Mouse (Mus musculus) midbrain, postnatal 0 days (tissue): ENCODE measurements around the gene Timm22. TPM values are rescaled to one million over a fixed set of nuclear protein-coding genes. Genes with fewer than 3 reads are reported as not detected.

Source experiments
- ATAC-seq: fragments of 200-750 bp; cut with Nextera tagmentation; 2 replicates; pipeline ENCODE4 v1.8.0; 2017; ENCODE audit warnings: moderate number of reproducible peaks, mild to moderate bottlenecking, moderate TSS enrichment, moderate library complexity; ENCODE audit not compliant: low FRiP score
- DNase-seq: peaks from one replicate; pipeline ENCODE4 v3.0.0-alpha.2; 2015; ENCODE audit warnings: low spot score
- H3K27ac ChIP-seq: fragments of 300-500 bp; sonication (generic); 2 replicates; pipeline ENCODE4 v1.5.1; 2014; ENCODE audit warnings: low read depth, mild to moderate bottlenecking, low read length, mixed read lengths
- H3K27me3 ChIP-seq: fragments of 300-500 bp; sonication (generic); 2 replicates; pipeline ENCODE4 v1.6.1; 2014; ENCODE audit warnings: low read length, control low read depth, mixed read lengths; ENCODE audit not compliant: insufficient read depth
- H3K36me3 ChIP-seq: fragments of 300-500 bp; sonication (generic); 2 replicates; pipeline ENCODE4 v1.6.1; 2014; ENCODE audit warnings: low read length, control low read depth, mixed read lengths; ENCODE audit not compliant: insufficient read depth
- H3K4me1 ChIP-seq: fragments of 300-500 bp; sonication (generic); 2 replicates; pipeline ENCODE4 v1.6.1; 2014; ENCODE audit warnings: mild to moderate bottlenecking, control low read depth, antibody characterized with exemption, low read length, mixed read lengths; ENCODE audit not compliant: insufficient read depth
- H3K4me2 ChIP-seq: fragments of 300-500 bp; sonication (generic); 2 replicates; pipeline ENCODE4 v1.6.1; 2014; ENCODE audit warnings: low read depth, mild to moderate bottlenecking, low read length, mixed read lengths; ENCODE audit not compliant: poor library complexity, severe bottlenecking
- H3K4me3 ChIP-seq: fragments of 300-500 bp; sonication (generic); 2 replicates; pipeline ENCODE4 v1.5.1; 2014; ENCODE audit warnings: low read depth, mild to moderate bottlenecking, low read length, moderate library complexity
- H3K9ac ChIP-seq: fragments of 300-500 bp; sonication (generic); replicated peaks from 2 replicates; pipeline ENCODE4 v1.6.1; 2014; ENCODE audit warnings: mild to moderate bottlenecking, low read length, moderate library complexity, mixed read lengths; ENCODE audit not compliant: poor library complexity, severe bottlenecking
- H3K9me3 ChIP-seq: fragments of 300-500 bp; sonication (generic); 2 replicates; pipeline ENCODE4 v1.6.1; 2016; ENCODE audit warnings: low read length, control low read depth
- CTCF ChIP-seq: IDR thresholded peaks from 2 replicates; pipeline ENCODE4 v1.5.1; 2016; ENCODE audit warnings: antibody characterized with exemption, mild to moderate bottlenecking
- WGBS: fragments of 180-500 bp; shearing (Covaris S2); extraction: QIAGEN DNeasy Blood & Tissue Kit; methylation state at CpG from one replicate; pipeline ENCODE4 v1.1.7; 2014; 5-methylcytosine and 5-hydroxymethylcytosine counted together
- polyA plus RNA-seq: library from polyadenylated mRNA; unstranded; fragments of >200 nt; fragmentation: Nextera tagmentation; extraction: Ambion mirVana; gene quantifications from 2 replicates; pipeline ENCODE4 v1.2.1, GENCODE M21; 2015
- total RNA-seq: library from RNA; depleted of rRNA; stranded (reverse); fragments of >200 nt; gene quantifications from 2 replicates; pipeline ENCODE4 v1.2.3, GENCODE M21; 2014; rRNA removed

The Timm22 gene
- total and polyA plus RNA-seq, 2 experiments from 2014 or later: 26.6 to 104 TPM

DNA sequence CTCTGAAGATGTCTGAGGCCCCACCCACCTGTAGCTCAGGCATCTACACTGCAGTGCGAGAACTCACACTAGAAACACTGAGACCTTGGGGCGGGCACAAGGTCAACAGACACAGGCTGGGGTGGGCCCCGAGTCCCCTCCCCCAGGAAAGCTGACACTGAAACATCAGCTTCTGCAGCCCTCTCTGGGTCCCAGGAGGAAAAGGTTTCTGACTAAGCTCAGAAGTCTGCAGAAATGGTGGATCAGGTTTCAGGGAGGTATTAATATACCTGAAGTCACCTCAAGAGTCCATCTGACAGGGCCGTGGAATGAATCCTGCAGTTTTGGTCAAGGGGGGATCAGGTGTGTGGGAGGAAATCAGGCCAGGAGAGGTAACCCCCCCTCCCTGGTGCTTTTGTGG is 59.1 kb downstream of the Timm22 start:
- DNase-seq (no peak), ATAC-seq (no peak)
- Histone ChIP-seq H3K9ac (no peak overlapping the region), H3K27ac (no peak overlapping the region), H3K36me3 (peaks cover 21% of the 10 kb centered on the region), H3K27me3 (no peaks in the 10 kb centered on the region), H3K4me1 (peaks cover 26% of the 10 kb centered on the region), H3K4me3 (no peak overlapping the region), H3K4me2 (0 out of 2 replicates have a peak overlapping the region, but pooled peaks have one; percentile 73), H3K9me3 (no peaks in the 10 kb centered on the region)
- WGBS: 97% methylated on average over 4 of the region's 4 CpGs
- TF ChIP-seq CTCF: no peak

Other genes starting within 250 kb of the Timm22 start
- 40.3 and 46.1 TPM in 2 replicates for gene Vps53, start 227.3 kb upstream of the Timm22 start, total RNA-seq
- 63.5 and 64.0 TPM in 2 replicates for gene Vps53, start 227.3 kb upstream of the Timm22 start, polyA plus RNA-seq
- 24.6 and 29.4 TPM in 2 replicates for gene Fam57a, start 227.3 kb upstream of the Timm22 start, total RNA-seq
- 17.6 and 19.6 TPM in 2 replicates for gene Fam57a, start 227.3 kb upstream of the Timm22 start, polyA plus RNA-seq
- gene Dbil5, start 189.3 kb upstream of the Timm22 start, total RNA-seq: not detected in 2 replicates
- 0.42 and 0.58 TPM in 2 replicates for gene Dbil5, start 189.3 kb upstream of the Timm22 start, polyA plus RNA-seq
- 10.1 and 14.1 TPM in 2 replicates for gene Gemin4, start 189.3 kb upstream of the Timm22 start, total RNA-seq
- gene Gemin4, start 189.3 kb upstream of the Timm22 start, polyA plus RNA-seq: 6.9 and 7.4 TPM in 2 replicates
- 13.6 and 15.3 TPM in 2 replicates for gene Mrm3, start 163.2 kb upstream of the Timm22 start, total RNA-seq
- 23.6 and 26.0 TPM in 2 replicates for gene Mrm3, start 163.2 kb upstream of the Timm22 start, polyA plus RNA-seq
- 63.5 and 80.0 TPM in 2 replicates for gene Glod4, start 163.2 kb upstream of the Timm22 start, total RNA-seq
- gene Glod4, start 163.2 kb upstream of the Timm22 start, polyA plus RNA-seq: 116 and 123 TPM in 2 replicates
- gene Nxn, start 7.8 kb upstream of the Timm22 start, total RNA-seq: 25.2 and 32.2 TPM in 2 replicates
- gene Nxn, start 7.8 kb upstream of the Timm22 start, polyA plus RNA-seq: 13.7 and 15.2 TPM in 2 replicates
- 243 and 250 TPM in 2 replicates for gene Abr, start 215.4 kb downstream of the Timm22 start, total RNA-seq
- 99.4 and 102 TPM in 2 replicates for gene Abr, start 215.4 kb downstream of the Timm22 start, polyA plus RNA-seq